Mouse (Mus musculus) neural tube, embryonic 14.5 days (tissue): ENCODE results near the gene Rad21l. TPM values are rescaled to one million over a fixed set of nuclear protein-coding genes. Genes with fewer than 3 reads are reported as not detected.

Experiments used
- ATAC-seq: fragments of 200-750 bp; cut with Nextera tagmentation; 2 replicates; pipeline ENCODE4 v1.8.0; 2017; ENCODE audit warnings: low read depth, mild to moderate bottlenecking, moderate TSS enrichment, moderate library complexity
- H3K27ac ChIP-seq: fragments of 300-500 bp; sonication (generic); 2 replicates; pipeline ENCODE4 v1.5.1; 2014; ENCODE audit warnings: low read depth, mild to moderate bottlenecking, control low read depth, low read length, moderate library complexity, mixed read lengths
- H3K27me3 ChIP-seq: fragments of 300-500 bp; sonication (generic); 2 replicates; pipeline ENCODE4 v1.6.1; 2014; ENCODE audit warnings: low read length; ENCODE audit not compliant: control insufficient read depth, insufficient read depth
- H3K36me3 ChIP-seq: fragments of 300-500 bp; sonication (generic); 2 replicates; pipeline ENCODE4 v1.6.1; 2014; ENCODE audit warnings: low read length, mixed read lengths; ENCODE audit not compliant: control insufficient read depth, insufficient read depth
- H3K4me1 ChIP-seq: fragments of 300-500 bp; sonication (generic); 2 replicates; pipeline ENCODE4 v1.6.1; 2014; ENCODE audit warnings: low read length; ENCODE audit not compliant: control insufficient read depth, insufficient read depth
- H3K4me2 ChIP-seq: fragments of 300-500 bp; sonication (generic); 2 replicates; pipeline ENCODE4 v1.6.1; 2014; ENCODE audit warnings: mild to moderate bottlenecking, low read depth, low read length, control low read depth
- H3K4me3 ChIP-seq: fragments of 300-500 bp; sonication (generic); 2 replicates; pipeline ENCODE4 v1.5.1; 2014; ENCODE audit warnings: low read depth, low read length, control low read depth, mixed read lengths
- H3K9ac ChIP-seq: fragments of 300-500 bp; sonication (generic); replicated peaks from 2 replicates; pipeline ENCODE4 v1.6.1; 2014; ENCODE audit warnings: low read depth, mild to moderate bottlenecking, control low read depth, low read length, mixed read lengths
- H3K9me3 ChIP-seq: fragments of 300-500 bp; sonication (generic); 2 replicates; pipeline ENCODE4 v1.6.1; 2016; ENCODE audit warnings: low read length; ENCODE audit not compliant: control insufficient read depth
- WGBS: fragments of 180-500 bp; shearing (Covaris S2); extraction: QIAGEN DNeasy Blood & Tissue Kit; methylation state at CpG from one replicate; pipeline ENCODE4 v1.1.7; 2014; 5-methylcytosine and 5-hydroxymethylcytosine counted together
- polyA plus RNA-seq: library from polyadenylated mRNA; unstranded; fragments of >200 nt; fragmentation: Nextera tagmentation; extraction: Ambion mirVana; gene quantifications from 2 replicates; pipeline ENCODE4 v1.2.1, GENCODE M21; 2014

Rad21l gene
- 0.15 and 0.40 TPM in 2 replicates for polyA plus RNA-seq

DNA sequence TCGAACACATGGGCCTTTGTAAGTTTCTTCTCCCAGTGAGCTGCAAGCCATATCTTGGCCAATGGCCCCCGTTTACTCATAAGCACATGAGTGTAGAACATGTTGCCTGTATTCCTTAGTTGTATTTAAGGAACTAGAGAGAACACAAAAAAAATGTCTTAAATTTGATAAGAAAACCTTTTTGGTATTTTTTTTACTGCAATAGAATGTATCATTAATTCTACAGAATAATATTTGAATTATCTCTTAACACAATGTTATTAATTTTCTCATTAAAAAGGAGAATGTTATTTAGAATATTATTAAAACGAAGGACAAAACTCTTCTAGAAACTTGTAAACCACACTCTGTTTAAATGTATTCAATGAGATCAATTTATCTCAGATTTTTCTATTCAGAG is at the start of gene Rad21l:
Gene Rad21l, minus strand, starts transcription at position 101 of the 400 bp plus-strand sequence.
- no peak within 1 kb of the TSS for H3K4me3 ChIP-seq
- H3K36me3 ChIP-seq = no peaks in the 10 kb centered on the region
- no peak within 1 kb of the TSS for H3K27ac ChIP-seq
- no peak within 1 kb of the TSS for H3K4me2 ChIP-seq
- 82% methylated on average over 3 of the region's 3 CpGs for WGBS
- ATAC-seq = no peak
- no peaks in the 10 kb centered on the region for H3K9me3 ChIP-seq
- no peaks in the 10 kb centered on the region for H3K4me1 ChIP-seq
- no peak within 1 kb of the TSS for H3K9ac ChIP-seq
- no peaks in the 10 kb centered on the region for H3K27me3 ChIP-seq

DNA sequence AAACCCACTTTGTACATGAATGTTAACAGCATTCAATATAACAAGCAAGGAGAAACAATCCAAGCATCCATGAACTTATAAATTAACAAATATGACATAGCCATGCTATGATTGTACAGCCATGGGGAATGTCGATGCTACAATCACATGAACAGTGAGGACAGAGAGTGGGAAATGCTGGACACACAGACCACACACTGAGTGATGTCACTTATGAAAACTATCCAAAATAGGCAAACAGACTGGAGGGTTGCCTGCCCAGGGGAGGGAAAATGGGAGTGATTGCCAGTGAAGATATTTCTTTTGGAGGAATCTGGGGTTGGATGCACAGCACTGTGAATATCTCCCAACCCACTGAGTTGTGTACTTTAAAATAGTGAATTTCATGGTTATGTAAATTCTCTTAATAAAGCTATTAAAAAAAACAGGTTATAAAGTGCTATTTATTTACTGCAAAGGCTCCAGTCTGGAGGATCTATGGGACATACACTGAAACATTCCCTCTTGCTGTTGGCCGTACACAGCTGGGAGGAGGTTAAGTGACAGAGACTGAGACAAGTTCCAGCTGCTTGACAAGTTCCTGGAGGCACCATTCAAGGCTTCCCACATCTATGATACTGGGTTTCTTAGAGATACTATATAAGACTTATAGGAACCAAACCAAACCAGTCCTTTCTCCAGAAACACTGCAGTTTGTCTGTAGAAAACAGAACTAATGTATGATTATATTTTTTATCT is 48.2 kb upstream of the Rad21l start:
- ATAC-seq = no peak
- Histone ChIP-seq H3K27ac (no peak overlapping the region), H3K36me3 (peaks cover 28% of the 10 kb centered on the region), H3K9ac (no peak overlapping the region), H3K9me3 (no peaks in the 10 kb centered on the region), H3K4me1 (no peaks in the 10 kb centered on the region), H3K27me3 (no peaks in the 10 kb centered on the region), H3K4me3 (no peak overlapping the region), H3K4me2 (no peak overlapping the region)
- 93% methylated on average over 2 of the region's 2 CpGs for WGBS

GRCm38 (mm10) chr2:151715526-151715925 is 47.2 kb upstream of the Rad21l start:
- no peaks in the 10 kb centered on the region for H3K9me3 ChIP-seq
- no peak for ATAC-seq
- no peaks in the 10 kb centered on the region for H3K27me3 ChIP-seq
- H3K9ac ChIP-seq = no peak overlapping the region
- no peak overlapping the region for H3K27ac ChIP-seq
- H3K4me3 ChIP-seq = no peak overlapping the region
- no peak overlapping the region for H3K4me2 ChIP-seq
- H3K36me3 ChIP-seq = peaks cover 28% of the 10 kb centered on the region
- H3K4me1 ChIP-seq = no peaks in the 10 kb centered on the region
- WGBS = 92% methylated on average over 4 of the region's 4 CpGs

- Histone ChIP-seq H3K9ac (no peak overlapping the region), H3K4me1 (no peaks in the 10 kb centered on the region), H3K9me3 (no peaks in the 10 kb centered on the region), H3K27ac (no peak overlapping the region), H3K36me3 (peaks cover 19% of the 10 kb centered on the region; the same call in 1 of the 2 replicates), H3K4me2 (no peak overlapping the region), H3K27me3 (no peaks in the 10 kb centered on the region), H3K4me3 (no peak overlapping the region)
- WGBS = 43% methylated on average over 3 of the region's 3 CpGs
- ATAC-seq = no peak
Observed at GRCm38 (mm10) chr2:151712647-151713046, 44.3 kb upstream of the Rad21l start.

- WGBS = 4% methylated on average over 17 of the region's 17 CpGs
- peak; percentile 62 for ATAC-seq
- H3K4me1 ChIP-seq = peaks cover 14% of the 10 kb centered on the region
- peak overlapping the region; percentile 96 for H3K9ac ChIP-seq
- H3K36me3 ChIP-seq = 0 out of 2 replicates have a peak, but pooled peaks cover 7% of the 10 kb centered on the region
- H3K9me3 ChIP-seq = no peaks in the 10 kb centered on the region
- no peaks in the 10 kb centered on the region for H3K27me3 ChIP-seq
- H3K4me2 ChIP-seq = peak overlapping the region; percentile 93
- peak overlapping the region; percentile 80 for H3K4me3 ChIP-seq
- H3K27ac ChIP-seq = peak overlapping the region; percentile 57
Observed at GRCm38 (mm10) chr2:151702851-151703190, 34.5 kb upstream of the Rad21l start.

- peak overlapping the region; percentile 96 for H3K9ac ChIP-seq
- no peaks in the 10 kb centered on the region for H3K27me3 ChIP-seq
- peak overlapping the region; percentile 57 for H3K27ac ChIP-seq
- peak overlapping the region; percentile 93 for H3K4me2 ChIP-seq
- no peaks in the 10 kb centered on the region for H3K9me3 ChIP-seq
- peak; percentile 92 for ATAC-seq
- 0 out of 2 replicates have a peak, but pooled peaks cover 7% of the 10 kb centered on the region for H3K36me3 ChIP-seq
- peak overlapping the region; percentile 80 for H3K4me3 ChIP-seq
- H3K4me1 ChIP-seq = peaks cover 14% of the 10 kb centered on the region
- under 1% methylated on average over 67 of the region's 97 CpGs for WGBS
Observed at GRCm38 (mm10) chr2:151702146-151702850, 34.0 kb upstream of the Rad21l start.

- H3K36me3 ChIP-seq = no peaks in the 10 kb centered on the region
- 3% methylated on average over 23 of the region's 25 CpGs for WGBS
- peak within 1 kb of the TSS; percentile 80 for H3K4me3 ChIP-seq
- no peaks in the 10 kb centered on the region for H3K27me3 ChIP-seq
- H3K27ac ChIP-seq = peak within 1 kb of the TSS; percentile 57
- H3K9me3 ChIP-seq = no peaks in the 10 kb centered on the region
- peaks cover 14% of the 10 kb centered on the region for H3K4me1 ChIP-seq
- peak within 1 kb of the TSS; percentile 96 for H3K9ac ChIP-seq
- H3K4me2 ChIP-seq = peak within 1 kb of the TSS; percentile 93
- no peak; the same call in 1 of the 2 replicates for ATAC-seq
Observed at GRCm38 (mm10) chr2:151701231-151702145, 33.2 kb upstream of the Rad21l start, which contains the start of gene Tmem74b. TSS of gene Tmem74b (plus strand) at chr2:151702008.

- H3K4me1 ChIP-seq = no peaks in the 10 kb centered on the region
- H3K9ac ChIP-seq = no peak overlapping the region
- no peak overlapping the region for H3K4me3 ChIP-seq
- ATAC-seq = no peak
- no peaks in the 10 kb centered on the region for H3K9me3 ChIP-seq
- H3K4me2 ChIP-seq = no peak overlapping the region
- no peaks in the 10 kb centered on the region for H3K27me3 ChIP-seq
- 88% methylated on average over 4 of the region's 4 CpGs for WGBS
- H3K27ac ChIP-seq = no peak overlapping the region
- no peaks in the 10 kb centered on the region for H3K36me3 ChIP-seq
Observed at GRCm38 (mm10) chr2:151682976-151683375, 14.6 kb upstream of the Rad21l start.
